In genomic region chr17:89910349-89910748, GRCm38 (mm10) we compare ENCODE assay signal across 8 mouse cellular contexts. TPM values are rescaled to one million over a fixed set of nuclear protein-coding genes. Genes with fewer than 3 reads are reported as not detected.
DNase-seq lines count a peak whose midpoint lies in the region; ATAC-seq and TF ChIP-seq lines count a peak whose summit lies in the region.

Gene Gm10184 (minus strand): TSS chr17:89910449.

- no peak within 1 kb of the TSS for H3K4me3 ChIP-seq in heart, embryonic 16.5 days (ENCODE audit: low read length)
- no peak within 1 kb of the TSS for H3K4me3 ChIP-seq in liver, postnatal 0 days (ENCODE audit: low read depth, low read length)

- ATAC-seq in heart, embryonic 16.5 days (replicated peaks; ENCODE audit: extremely low read depth, insufficient read depth, low FRiP score), result no peak
- ATAC-seq in liver, postnatal 0 days, result no peak

- TF ChIP-seq CTCF in liver, postnatal 0 days (IDR thresholded peaks at IDR 0.05; ENCODE audit: low read depth), result no peak

- H3K27ac ChIP-seq in heart, embryonic 16.5 days (ENCODE audit: low read length), result no peak within 1 kb of the TSS
- no peak within 1 kb of the TSS for H3K27ac ChIP-seq in liver, postnatal 0 days (ENCODE audit: low read depth)

- DNase-seq in left cerebral cortex, postnatal 10 days (ENCODE audit: extremely low spot score in 1 of 2, low spot score in 2 of 2), result no peak
- no peak for DNase-seq in left cerebral cortex, adult 18-20 months (ENCODE audit: low spot score in 2 of 2)
- no peak for DNase-seq in adrenal gland, postnatal 36 days
- DNase-seq in liver, postnatal 0 days, result no peak
- no peak for DNase-seq in retina, embryonic 14.5 days (ENCODE audit: low spot score)
- DNase-seq in Muller cell, postnatal 12 days (ENCODE audit: inconsistent ontology term), result no peak
- no peak for DNase-seq in ovary, postnatal 10 days (ENCODE audit: low spot score)

- H3K9ac ChIP-seq in heart, embryonic 16.5 days (ENCODE audit: low read length), result no peak within 1 kb of the TSS
- no peak within 1 kb of the TSS for H3K9ac ChIP-seq in liver, postnatal 0 days (replicated peaks)

- 90% methylated on average over 6 of the region's 6 CpGs for WGBS in heart, embryonic 16.5 days
- 88% methylated on average over 6 of the region's 6 CpGs for WGBS in liver, postnatal 0 days (ENCODE audit: insufficient replicate concordance)

- H3K27me3 ChIP-seq in heart, embryonic 16.5 days (ENCODE audit: control insufficient read depth, insufficient read depth, low read length), result no peaks in the 10 kb centered on the region
- H3K27me3 ChIP-seq in liver, postnatal 0 days (ENCODE audit: insufficient read depth, low read length), result no peaks in the 10 kb centered on the region

- H3K4me2 ChIP-seq in heart, embryonic 16.5 days (ENCODE audit: low read depth, low read length), result no peak within 1 kb of the TSS
- no peak within 1 kb of the TSS for H3K4me2 ChIP-seq in liver, postnatal 0 days (ENCODE audit: low read depth, low read length)

- H3K36me3 ChIP-seq in heart, embryonic 16.5 days (ENCODE audit: control insufficient read depth, insufficient read depth), result no peaks in the 10 kb centered on the region
- no peaks in the 10 kb centered on the region for H3K36me3 ChIP-seq in liver, postnatal 0 days (replicated peaks; ENCODE audit: insufficient read depth, low read length)

- intact Hi-C loops in left cerebral cortex, postnatal 10 days (cut with DNase I), result loop anchor here (10.0 kb wide), 1 partner anchor 166 kb away; no protein-coding TSS in a partner anchor

- no peaks in the 10 kb centered on the region for H3K4me1 ChIP-seq in heart, embryonic 16.5 days (ENCODE audit: control insufficient read depth, insufficient read depth, low read length)
- H3K4me1 ChIP-seq in liver, postnatal 0 days (ENCODE audit: insufficient read depth), result no peaks in the 10 kb centered on the region

- no peak for TF ChIP-seq EP300 in liver, postnatal 0 days (IDR thresholded peaks at IDR 0.05; ENCODE audit: low read depth)

- 0 out of 2 replicates have a peak, but pooled peaks cover 2% of the 10 kb centered on the region for H3K9me3 ChIP-seq in heart, embryonic 16.5 days (replicated peaks; ENCODE audit: control insufficient read depth, low read length)
- H3K9me3 ChIP-seq in liver, postnatal 0 days (ENCODE audit: low read length), result no peaks in the 10 kb centered on the region

RNA-seq across cellular contexts. Expression of gene Gm10184, which starts in this region (rescaled TPM):
- total RNA-seq in left cerebral cortex, postnatal 10 days (2021), result 10 to 100 TPM; 12.0 to 16.8 TPM
- 1 to 10 TPM; 7.8 to 9.9 TPM for total RNA-seq in left cerebral cortex, adult 18-20 months (2021)
- 10 to 100 TPM; 11.4 to 12.5 TPM for total RNA-seq in adrenal gland, postnatal 36 days (2021)
- 27.6 and 115 TPM in 2 replicates for polyA plus RNA-seq in heart, embryonic 16.5 days (2015; fragmentation: Nextera tagmentation; extraction: Ambion mirVana)
- 23.8 and 28.2 TPM in 2 replicates for polyA plus RNA-seq in liver, postnatal 0 days (2015; fragmentation: Nextera tagmentation; extraction: Ambion mirVana)
